Comparison of ENCODE assay signal across 27 mouse cellular contexts in the genomic region with DNA sequence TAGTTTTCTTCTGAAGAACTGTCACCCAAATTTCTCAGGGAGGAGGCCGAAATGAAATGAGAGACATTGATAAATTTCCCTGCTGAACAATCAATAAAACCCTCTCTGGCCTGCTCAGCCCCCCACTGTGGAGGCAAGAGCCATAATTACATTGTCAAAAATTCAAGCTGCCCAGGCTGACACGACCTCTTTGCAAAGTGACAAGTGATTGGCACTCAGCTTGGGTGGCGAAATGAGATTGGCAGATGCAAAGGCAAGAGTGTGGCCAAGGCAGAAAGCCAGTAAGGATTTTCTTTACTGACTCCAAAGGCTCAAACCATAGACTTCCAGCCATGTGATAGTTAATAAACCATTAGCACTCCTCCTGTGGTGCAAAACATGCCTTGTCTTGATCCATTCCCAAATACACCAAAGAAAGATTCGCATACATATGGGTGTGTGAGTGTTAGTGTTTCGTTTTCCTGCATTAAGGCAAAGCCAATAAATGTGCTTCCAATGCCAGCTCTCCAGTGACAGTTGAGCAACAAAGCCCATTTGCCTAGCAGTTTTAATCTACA.
DNase-seq lines count a peak whose midpoint lies in the region; ATAC-seq lines count a peak whose summit lies in the region.
"Had no signal": no experiment of that assay in that cellular context is flagged by ENCODE, and none has a peak within 500 bp of the region (broad histone marks: within the 10 kb centered on the region; RNA-seq: fewer than 3 reads in every experiment).

No protein-coding gene starts in this region.

- peaks cover 4% of the 10 kb centered on the region; the same call in 1 of the 2 replicates for H3K4me1 ChIP-seq in forebrain, embryonic 12.5 days
- H3K4me1 ChIP-seq in forebrain, embryonic 10.5 days: no peaks in the 10 kb centered on the region
- H3K4me1 ChIP-seq in forebrain, embryonic 16.5 days (replicated peaks; ENCODE audit: control insufficient read depth, insufficient read depth, low read length): peaks cover 9% of the 10 kb centered on the region
- H3K4me1 ChIP-seq: heart, embryonic 13.5 days; kidney, embryonic 15.5 days; limb, embryonic 10.5 days; liver, embryonic 15.5 days; lung, embryonic 15.5 days; megakaryocyte, embryonic 14.5 days had no signal

- H3K9ac ChIP-seq in forebrain, embryonic 12.5 days: no peak overlapping the region
- H3K9ac ChIP-seq in forebrain, embryonic 16.5 days (replicated peaks; ENCODE audit: low read depth, low read length): no peak overlapping the region
- H3K9ac ChIP-seq: heart, embryonic 13.5 days; kidney, embryonic 15.5 days; liver, embryonic 15.5 days; lung, embryonic 15.5 days had no signal

- no peak overlapping the region for H3K27ac ChIP-seq in forebrain, embryonic 12.5 days
- no peak overlapping the region for H3K27ac ChIP-seq in forebrain, embryonic 10.5 days
- H3K27ac ChIP-seq in forebrain, embryonic 16.5 days (ENCODE audit: low read length): no peak overlapping the region
- H3K27ac ChIP-seq: heart, adult 2 months; heart, embryonic 13.5 days; kidney, embryonic 15.5 days; limb, embryonic 10.5 days; liver, embryonic 15.5 days; lung, embryonic 15.5 days; stomach, postnatal 0 days had no signal

- no peak overlapping the region for H3K4me3 ChIP-seq in forebrain, embryonic 12.5 days (replicated peaks)
- no peak overlapping the region for H3K4me3 ChIP-seq in forebrain, embryonic 10.5 days
- H3K4me3 ChIP-seq in forebrain, embryonic 16.5 days (replicated peaks; ENCODE audit: low read length): no peak overlapping the region
- H3K4me3 ChIP-seq: heart, adult 2 months; heart, embryonic 13.5 days; kidney, embryonic 15.5 days; limb, embryonic 10.5 days; liver, embryonic 15.5 days; lung, embryonic 15.5 days; megakaryocyte, embryonic 14.5 days had no signal

- WGBS in forebrain, embryonic 12.5 days: 56% methylated on average over 5 of the region's 5 CpGs
- WGBS in forebrain, embryonic 10.5 days: 75% methylated on average over 5 of the region's 5 CpGs
- WGBS in forebrain, embryonic 16.5 days: 35% methylated on average over 5 of the region's 5 CpGs

- intact Hi-C loops in left cerebral cortex, postnatal 4 days (cut with DNase I): no loop called here

- DNase-seq in forebrain, embryonic 10.5 days (ENCODE audit: extremely low spot score, low spot score): no peak
- peak; percentile 42 for DNase-seq in left cerebral cortex, postnatal 4 days
- no peak for DNase-seq in left cerebral cortex, adult 18-20 months (ENCODE audit: low spot score in 2 of 2)
- DNase-seq in embryo, embryonic 11 days: peak; percentile 7
- DNase-seq: adrenal gland, adult 2 months; B cell, adult 2 months; cerebellum, adult 8-10 months; gastrocnemius, postnatal 10 days; heart, adult 2 months; heart, postnatal 14 days; kidney, adult 11 months; liver; lung, postnatal 36 days; right cerebral cortex, postnatal 14 days; thymus, adult 2 months; thymus, postnatal 4 days had no signal

- no peaks in the 10 kb centered on the region for H3K9me3 ChIP-seq in forebrain, embryonic 12.5 days
- no peaks in the 10 kb centered on the region for H3K9me3 ChIP-seq in forebrain, embryonic 10.5 days
- no peaks in the 10 kb centered on the region for H3K9me3 ChIP-seq in forebrain, embryonic 16.5 days (ENCODE audit: control insufficient read depth, low read length)
- H3K9me3 ChIP-seq: heart, embryonic 13.5 days; kidney, embryonic 15.5 days; limb, embryonic 10.5 days; liver, embryonic 15.5 days; lung, embryonic 15.5 days had no signal

- ATAC-seq in forebrain, embryonic 12.5 days (ENCODE audit: low FRiP score): 0 out of 2 replicates have a peak, but pooled peaks have one; percentile 30
- peak; percentile 89 for ATAC-seq in forebrain, embryonic 16.5 days
- no peak for ATAC-seq in CD4-positive, CD25-positive, alpha-beta regulatory T cell, adult 4 months
- ATAC-seq: midbrain, embryonic 16.5 days had no signal

- no peaks in the 10 kb centered on the region for H3K36me3 ChIP-seq in forebrain, embryonic 12.5 days (replicated peaks)
- H3K36me3 ChIP-seq in forebrain, embryonic 10.5 days (replicated peaks): no peaks in the 10 kb centered on the region
- no peaks in the 10 kb centered on the region for H3K36me3 ChIP-seq in forebrain, embryonic 16.5 days (ENCODE audit: control insufficient read depth, insufficient read depth)
- H3K36me3 ChIP-seq: heart, embryonic 13.5 days; kidney, embryonic 15.5 days; limb, embryonic 10.5 days; liver, embryonic 15.5 days; lung, embryonic 15.5 days had no signal

- H3K27me3 ChIP-seq in forebrain, embryonic 12.5 days: no peaks in the 10 kb centered on the region
- H3K27me3 ChIP-seq in forebrain, embryonic 10.5 days (ENCODE audit: poor library complexity, severe bottlenecking): no peaks in the 10 kb centered on the region
- no peaks in the 10 kb centered on the region for H3K27me3 ChIP-seq in forebrain, embryonic 16.5 days (replicated peaks; ENCODE audit: control insufficient read depth, insufficient read depth, low read length)
- H3K27me3 ChIP-seq: heart, embryonic 13.5 days; kidney, embryonic 15.5 days; liver, embryonic 15.5 days; lung, embryonic 15.5 days; megakaryocyte, embryonic 14.5 days had no signal

- no peak overlapping the region for H3K4me2 ChIP-seq in forebrain, embryonic 12.5 days
- no peak overlapping the region for H3K4me2 ChIP-seq in forebrain, embryonic 16.5 days (ENCODE audit: low read length)
- H3K4me2 ChIP-seq: heart, embryonic 13.5 days; kidney, embryonic 15.5 days; liver, embryonic 15.5 days; lung, embryonic 15.5 days had no signal

Comparison
In these comparisons a context has a peak if more than half of its experiments do, and no peak if none do; other contexts are left out.
1. DNase-seq: peak in left cerebral cortex, postnatal 4 days (single experiment) and embryo, embryonic 11 days (single experiment); none in forebrain, embryonic 10.5 days (single experiment) and left cerebral cortex, adult 18-20 months (0 of 2).